Mouse (Mus musculus) heart, postnatal 0 days (tissue): ENCODE data around the gene Tmem252.

Experiments used
- CTCF ChIP-seq: IDR thresholded peaks from 2 replicates; pipeline ENCODE4 v1.5.1; 2016; ENCODE audit warnings: antibody characterized with exemption, control low read depth, low read depth
- EP300 ChIP-seq: IDR thresholded peaks from 2 replicates; pipeline ENCODE4 v1.6.1; 2016; ENCODE audit warnings: antibody characterized with exemption, low read depth

- TF ChIP-seq CTCF = no peak
- no peak for TF ChIP-seq EP300
Measured at GRCm38 (mm10) chr19:24689531-24689930, 15.7 kb downstream of the Tmem252 start.
